Mouse (Mus musculus) liver, embryonic 15.5 days (tissue): ENCODE results near the gene Klra1. TPM values are rescaled to one million over a fixed set of nuclear protein-coding genes. Genes with fewer than 3 reads are reported as not detected.
"Not testable (repeated sequence)": the region's sequence is repeated elsewhere in the genome, so short reads cannot be mapped to it uniquely, and the experiment has no call there.

Experiments
- ATAC-seq: fragments of 200-750 bp; cut with Nextera tagmentation; 2 replicates; pipeline ENCODE4 v1.8.0; 2017; ENCODE audit warnings: moderate number of reproducible peaks, mild to moderate bottlenecking, moderate library complexity; ENCODE audit not compliant: insufficient read depth
- H3K27ac ChIP-seq: fragments of 300-500 bp; sonication (generic); replicated peaks from 2 replicates; pipeline ENCODE4 v1.5.1; 2015; ENCODE audit warnings: mild to moderate bottlenecking, inconsistent platforms
- H3K27me3 ChIP-seq: fragments of 300-500 bp; sonication (generic); 2 replicates; pipeline ENCODE4 v1.6.1; 2015; ENCODE audit warnings: mild to moderate bottlenecking, inconsistent platforms
- H3K36me3 ChIP-seq: fragments of 300-500 bp; sonication (generic); replicated peaks from 2 replicates; pipeline ENCODE4 v1.6.1; 2015; ENCODE audit warnings: moderate library complexity, mild to moderate bottlenecking, inconsistent platforms
- H3K4me1 ChIP-seq: fragments of 300-500 bp; sonication (generic); replicated peaks from 2 replicates; pipeline ENCODE4 v1.6.1; 2015; ENCODE audit warnings: inconsistent platforms
- H3K4me2 ChIP-seq: fragments of 300-500 bp; sonication (generic); 2 replicates; pipeline ENCODE4 v1.6.1; 2015; ENCODE audit warnings: moderate library complexity, mild to moderate bottlenecking, inconsistent platforms
- H3K4me3 ChIP-seq: fragments of 300-500 bp; sonication (generic); replicated peaks from 2 replicates; pipeline ENCODE4 v1.5.1; 2015; ENCODE audit warnings: mild to moderate bottlenecking, inconsistent platforms
- H3K9ac ChIP-seq: fragments of 300-500 bp; sonication (generic); 2 replicates; pipeline ENCODE4 v1.6.1; 2015; ENCODE audit warnings: moderate library complexity, mild to moderate bottlenecking, inconsistent platforms
- H3K9me3 ChIP-seq: fragments of 300-500 bp; sonication (generic); replicated peaks from 2 replicates; pipeline ENCODE4 v1.6.1; 2016; ENCODE audit warnings: inconsistent platforms
- WGBS: fragments of 180-500 bp; shearing (Covaris S2); methylation state at CpG from one replicate; pipeline ENCODE4 v1.1.7; 2015; ENCODE audit warnings: mixed read lengths; ENCODE audit not compliant: insufficient replicate concordance; 5-methylcytosine and 5-hydroxymethylcytosine counted together
- polyA plus RNA-seq: library from polyadenylated mRNA; unstranded; fragments of >200 nt; fragmentation: Nextera tagmentation; extraction: Ambion mirVana; gene quantifications from 2 replicates; pipeline ENCODE4 v1.2.1, GENCODE M21; 2015

Klra1 gene
- polyA plus RNA-seq = not detected in 2 replicates

DNA sequence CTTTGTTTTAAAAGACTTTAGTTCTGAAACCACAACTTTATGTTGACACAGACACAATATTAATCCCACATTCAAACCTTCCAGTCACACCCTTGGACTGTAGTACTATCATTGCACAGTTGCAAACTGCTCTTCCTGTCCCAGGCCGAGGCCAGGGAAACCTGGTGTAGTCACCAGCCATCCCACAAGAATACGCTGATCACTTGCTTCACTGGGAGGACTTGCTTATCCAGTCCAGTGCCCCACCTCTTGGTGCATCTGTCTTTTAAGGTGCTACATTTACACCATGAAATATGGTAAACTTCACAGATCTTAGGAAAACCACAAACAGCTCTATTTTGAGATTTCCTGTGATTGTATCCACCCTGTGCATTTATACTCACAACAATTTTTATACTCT is at the start of gene Klra1:
TSS of gene Klra1 (minus strand) at position 125 of the 400 bp plus-strand sequence.
- H3K4me3 ChIP-seq = no peak within 1 kb of the TSS
- no peak within 1 kb of the TSS for H3K4me2 ChIP-seq
- H3K9ac ChIP-seq = no peak within 1 kb of the TSS
- no peaks in the 10 kb centered on the region for H3K36me3 ChIP-seq
- H3K4me1 ChIP-seq = no peaks in the 10 kb centered on the region
- no peak for ATAC-seq
- WGBS = 55% methylated on average over 2 of the region's 2 CpGs
- H3K9me3 ChIP-seq = no peaks in the 10 kb centered on the region
- H3K27ac ChIP-seq = no peak within 1 kb of the TSS
- H3K27me3 ChIP-seq = no peaks in the 10 kb centered on the region

DNA sequence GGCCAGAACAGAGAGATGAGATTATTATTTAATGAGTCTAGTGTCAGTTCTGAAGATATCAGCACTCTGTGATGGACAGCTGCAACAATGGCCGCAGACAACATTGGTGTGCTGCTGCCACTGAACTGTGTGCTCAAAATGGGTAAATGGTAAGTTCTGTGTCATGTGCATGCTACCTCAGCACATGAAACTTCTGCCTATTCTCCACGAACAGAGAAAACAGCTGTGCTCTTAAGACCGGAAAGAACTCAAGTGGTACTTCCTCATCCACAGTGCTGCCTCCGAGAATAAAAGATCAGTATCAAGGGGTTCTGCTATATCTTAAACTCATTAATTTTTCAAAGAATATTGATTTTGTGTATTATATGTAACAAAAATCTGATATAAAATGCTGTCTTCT is 42.8 kb upstream of the Klra1 start:
- no peaks in the 10 kb centered on the region for H3K9me3 ChIP-seq
- ATAC-seq = no peak
- H3K4me3 ChIP-seq = no peak overlapping the region
- H3K4me2 ChIP-seq = no peak overlapping the region
- H3K27ac ChIP-seq = no peak overlapping the region
- no peaks in the 10 kb centered on the region for H3K27me3 ChIP-seq
- no peak overlapping the region for H3K9ac ChIP-seq
- no peaks in the 10 kb centered on the region for H3K4me1 ChIP-seq
- 55% methylated on average over 4 of the region's 4 CpGs for WGBS
- no peaks in the 10 kb centered on the region for H3K36me3 ChIP-seq

DNA sequence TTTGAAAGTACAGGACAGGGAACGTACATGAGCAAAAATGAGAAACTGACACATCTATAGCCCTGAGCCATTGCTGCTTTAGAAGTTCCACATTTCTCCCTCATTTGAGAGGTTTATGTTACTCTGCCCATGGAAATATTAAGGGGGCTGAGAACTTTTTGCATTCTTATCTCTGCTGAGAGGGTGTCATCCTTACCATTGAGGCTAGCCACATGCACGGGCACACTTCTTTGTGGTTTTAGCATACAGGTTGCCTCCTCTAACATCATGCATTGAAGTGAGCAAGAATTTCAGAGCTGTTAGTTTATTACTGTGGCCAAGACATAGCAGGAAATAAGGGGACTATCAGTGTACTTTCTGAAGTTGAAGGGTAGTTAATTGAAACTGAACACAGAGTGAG is 32.5 kb upstream of the Klra1 start:
- H3K36me3 ChIP-seq = no peaks in the 10 kb centered on the region
- H3K27ac ChIP-seq = no peak overlapping the region
- H3K27me3 ChIP-seq = no peaks in the 10 kb centered on the region
- 47% methylated on average over 2 of the region's 2 CpGs for WGBS
- no peak for ATAC-seq
- no peaks in the 10 kb centered on the region for H3K9me3 ChIP-seq
- no peaks in the 10 kb centered on the region for H3K4me1 ChIP-seq
- H3K4me3 ChIP-seq = no peak overlapping the region
- H3K4me2 ChIP-seq = no peak overlapping the region
- no peak overlapping the region for H3K9ac ChIP-seq

DNA sequence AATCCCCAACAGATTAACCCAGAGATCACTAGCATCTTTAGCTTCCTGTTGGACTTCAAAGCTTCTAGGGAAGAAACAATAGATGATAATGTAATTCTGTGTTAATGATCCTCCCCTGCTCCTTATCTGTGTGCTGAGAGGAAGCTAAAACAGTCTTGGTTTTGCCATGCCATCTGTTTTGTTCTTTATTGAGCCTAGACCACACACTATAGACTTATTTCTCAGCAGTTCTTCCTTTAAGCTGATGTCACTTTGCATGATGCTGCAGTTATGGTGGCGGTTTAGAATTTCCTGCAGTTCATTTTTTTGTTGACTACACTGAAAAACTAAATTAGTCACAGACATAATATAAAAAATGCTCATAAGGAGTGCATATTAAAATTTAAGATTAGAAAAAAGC is 18.2 kb upstream of the Klra1 start:
- no peaks in the 10 kb centered on the region for H3K4me1 ChIP-seq
- H3K36me3 ChIP-seq = no peaks in the 10 kb centered on the region

DNA sequence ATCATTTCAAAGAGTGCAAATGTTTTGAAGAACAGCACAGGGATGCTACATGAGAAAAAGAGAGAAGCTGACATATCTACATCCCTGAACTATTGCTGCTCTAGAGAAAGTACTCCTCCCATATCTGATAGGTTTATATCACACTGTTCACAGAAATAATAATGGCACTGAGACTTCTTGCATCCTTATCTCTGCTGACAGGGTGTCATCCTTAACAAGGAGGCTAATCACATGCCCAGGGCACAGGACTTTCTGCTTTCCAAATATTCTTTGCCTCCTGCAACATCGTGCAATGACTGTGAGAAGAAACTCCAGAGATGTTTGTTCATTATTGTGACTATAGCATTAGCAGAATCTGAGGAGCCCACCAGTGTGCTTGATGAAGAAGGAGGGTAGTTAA is 871 bp downstream of the Klra1 start:
- H3K4me3 ChIP-seq = no peak overlapping the region
- no peak overlapping the region for H3K9ac ChIP-seq
- no peaks in the 10 kb centered on the region for H3K36me3 ChIP-seq
- ATAC-seq = no peak
- WGBS = 37% methylated on average over 1 of the region's 1 CpGs
- H3K4me2 ChIP-seq = no peak overlapping the region
- no peaks in the 10 kb centered on the region for H3K27me3 ChIP-seq
- H3K9me3 ChIP-seq = no peaks in the 10 kb centered on the region
- no peaks in the 10 kb centered on the region for H3K4me1 ChIP-seq
- no peak overlapping the region for H3K27ac ChIP-seq

More for the DNA sequence above, 18.2 kb upstream of the Klra1 start:
- Histone ChIP-seq H3K9me3 (no peaks in the 10 kb centered on the region), H3K27ac (no peak overlapping the region), H3K9ac (no peak overlapping the region), H3K4me3 (no peak overlapping the region), H3K4me2 (no peak overlapping the region), H3K27me3 (no peaks in the 10 kb centered on the region)
- 37% methylated on average over 1 of the region's 1 CpGs for WGBS
- ATAC-seq = no peak

DNA sequence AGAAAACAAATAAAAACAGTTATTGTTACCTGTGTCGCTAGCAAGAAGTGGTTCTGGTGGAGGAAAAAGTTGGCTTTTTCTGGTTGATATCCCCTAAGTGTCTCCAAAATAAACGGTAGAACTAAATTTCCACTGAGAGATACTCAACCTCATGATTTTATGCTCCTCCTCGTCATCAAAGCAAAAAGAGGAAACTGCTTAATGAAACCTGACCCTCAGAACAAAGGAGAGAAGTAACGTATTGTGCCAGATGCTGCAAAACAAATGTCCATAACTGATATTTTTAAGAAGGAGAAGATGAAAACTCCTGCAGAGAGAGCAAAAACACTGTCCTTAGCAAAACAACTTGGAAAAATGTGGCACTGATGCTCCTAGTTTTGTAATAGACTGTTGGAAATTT is 4.3 kb downstream of the Klra1 start:
- H3K9ac ChIP-seq = no peak overlapping the region
- H3K27ac ChIP-seq = no peak overlapping the region
- H3K4me3 ChIP-seq = no peak overlapping the region
- WGBS = 62% methylated on average over 4 of the region's 4 CpGs
- H3K9me3 ChIP-seq = no peaks in the 10 kb centered on the region
- no peaks in the 10 kb centered on the region for H3K27me3 ChIP-seq
- no peaks in the 10 kb centered on the region for H3K36me3 ChIP-seq
- ATAC-seq = no peak
- H3K4me1 ChIP-seq = no peaks in the 10 kb centered on the region
- H3K4me2 ChIP-seq = no peak overlapping the region

DNA sequence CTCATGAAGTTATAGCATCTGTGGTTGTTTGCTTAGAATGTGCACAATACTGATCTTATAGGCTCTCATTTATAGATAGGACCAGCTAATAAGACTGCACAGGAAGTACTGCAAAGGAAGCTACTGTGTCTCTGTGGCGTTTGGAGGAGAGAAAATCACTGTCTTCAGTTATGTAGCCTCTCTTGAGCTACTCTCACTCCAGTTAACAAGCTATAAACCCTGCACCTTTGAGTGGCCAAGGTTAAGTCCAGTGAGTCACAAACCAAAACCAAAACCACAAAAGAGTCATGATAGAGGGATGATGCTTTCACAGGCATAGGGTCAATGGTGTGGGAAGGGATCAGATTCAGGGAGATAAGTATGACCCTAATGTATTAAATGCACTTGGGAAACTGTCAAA is 41.3 kb downstream of the Klra1 start:
- H3K9ac ChIP-seq, H3K4me3 ChIP-seq, H3K4me1 ChIP-seq, H3K27me3 ChIP-seq, H3K4me2 ChIP-seq, H3K27ac ChIP-seq, H3K36me3 ChIP-seq, H3K9me3 ChIP-seq, ATAC-seq: not testable (repeated sequence)
- 17% methylated on average over 1 of the region's 1 CpGs for WGBS

DNA sequence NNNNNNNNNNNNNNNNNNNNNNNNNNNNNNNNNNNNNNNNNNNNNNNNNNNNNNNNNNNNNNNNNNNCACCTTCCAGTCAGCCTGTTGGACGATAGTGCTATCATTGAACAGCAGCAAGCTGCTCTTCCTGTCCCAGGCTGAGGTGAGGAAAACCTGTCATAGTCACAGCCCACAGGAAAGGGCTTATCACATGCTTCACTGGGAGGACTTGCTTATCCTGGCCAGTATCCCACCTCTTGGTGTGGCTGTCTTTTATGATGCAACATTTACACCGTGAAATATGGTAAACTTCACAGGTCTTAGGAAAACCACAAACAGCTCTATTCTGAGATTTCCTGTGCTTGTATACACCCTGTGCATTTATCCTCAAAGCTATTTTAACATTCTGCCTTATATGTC is 44.7 kb downstream of the Klra1 start:
- 29% methylated on average over 2 of the region's 2 CpGs for WGBS
- not testable (repeated sequence) for H3K36me3 ChIP-seq, H3K4me2 ChIP-seq, H3K27me3 ChIP-seq, H3K4me3 ChIP-seq, ATAC-seq, H3K9ac ChIP-seq, H3K27ac ChIP-seq, H3K9me3 ChIP-seq, H3K4me1 ChIP-seq

DNA sequence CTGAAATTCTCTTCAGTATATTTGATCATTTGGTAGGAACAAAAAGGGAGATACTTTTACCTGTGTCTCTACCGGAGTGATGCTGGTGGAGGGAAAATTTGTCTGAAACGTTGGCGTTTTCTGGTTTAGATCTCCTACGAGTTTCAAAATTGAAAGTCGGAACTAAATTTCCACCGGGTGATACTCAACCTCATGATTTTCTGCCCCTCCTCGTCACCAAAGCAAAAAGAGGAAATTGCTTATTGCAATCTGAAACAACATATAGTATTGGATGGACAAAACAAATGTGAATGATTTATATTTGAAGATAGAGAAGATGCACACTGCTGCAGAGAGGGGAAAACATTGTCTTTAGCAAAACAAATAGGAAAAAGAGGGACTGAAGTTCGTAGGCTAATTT is 49.3 kb downstream of the Klra1 start, which contains the start of gene Klra3:
TSS of gene Klra3 (minus strand) at position 164 of the 400 bp plus-strand sequence.
- 65% methylated on average over 8 of the region's 8 CpGs for WGBS

More for the DNA sequence above, 49.3 kb downstream of the Klra1 start, which contains the start of gene Klra3:
- Histone ChIP-seq H3K27ac (no peak within 1 kb of the TSS), H3K36me3 (no peaks in the 10 kb centered on the region), H3K9ac (no peak within 1 kb of the TSS), H3K4me3 (no peak within 1 kb of the TSS), H3K4me1 (no peaks in the 10 kb centered on the region), H3K27me3 (no peaks in the 10 kb centered on the region), H3K4me2 (no peak within 1 kb of the TSS), H3K9me3 (no peaks in the 10 kb centered on the region)
- no peak for ATAC-seq

Other genes with a start within 250 kb of the Klra1 start
- not detected in 2 replicates for gene Klra9, start 193.8 kb downstream of the Klra1 start, polyA plus RNA-seq
- not detected in 2 replicates for gene Klra7, start 153.6 kb downstream of the Klra1 start, polyA plus RNA-seq
- gene Klra10, start 104.9 kb downstream of the Klra1 start, polyA plus RNA-seq = not detected in 2 replicates
- not detected in 2 replicates for gene Klra3, start 49.3 kb downstream of the Klra1 start, polyA plus RNA-seq